Mouse (Mus musculus): ENCODE data around the gene Dlg1. TPM values are rescaled to one million over a fixed set of nuclear protein-coding genes. Genes with fewer than 3 reads are reported as not detected.

The Dlg1 gene
- total and polyA plus RNA-seq, 2 experiments from 2014 or later, result 7.5 to 17.9 TPM

- DNase-seq (ENCODE audit: low spot score) (no peak), ATAC-seq (ENCODE audit: insufficient read depth, low read depth) (no peak)
- no peaks in the 10 kb centered on the region for H3K4me1 ChIP-seq (ENCODE audit: control insufficient read depth, insufficient read depth)
- 88% methylated on average over 10 of the region's 10 CpGs for WGBS
- H3K27ac ChIP-seq (ENCODE audit: low read depth), result no peak overlapping the region
- H3K4me2 ChIP-seq (ENCODE audit: low read depth, low read length), result no peak overlapping the region
- no peaks in the 10 kb centered on the region for H3K27me3 ChIP-seq (ENCODE audit: control insufficient read depth, insufficient read depth, low read length)
- H3K9me3 ChIP-seq (replicated peaks; ENCODE audit: control insufficient read depth, low read length), result no peaks in the 10 kb centered on the region
- no peak overlapping the region for H3K4me3 ChIP-seq (ENCODE audit: low read depth, low read length)
- no peak for TF ChIP-seq CTCF (IDR thresholded peaks at IDR 0.05; ENCODE audit: low read depth)
- no peak for TF ChIP-seq EP300 (IDR thresholded peaks at IDR 0.05; ENCODE audit: low read depth)
- 0 out of 2 replicates have a peak, but pooled peaks cover 19% of the 10 kb centered on the region for H3K36me3 ChIP-seq (replicated peaks; ENCODE audit: control insufficient read depth, insufficient read depth, low read length)
- no peak overlapping the region for H3K9ac ChIP-seq (replicated peaks; ENCODE audit: low read depth, low read length)
Observed at GRCm38 (mm10) chr16:31846763-31847162, 183.5 kb downstream of the Dlg1 start.

- Histone ChIP-seq H3K4me2 (ENCODE audit: low read depth, low read length) (no peak overlapping the region), H3K9ac (replicated peaks; ENCODE audit: low read depth, low read length) (no peak overlapping the region), H3K27ac (ENCODE audit: low read depth) (no peak overlapping the region), H3K4me1 (ENCODE audit: control insufficient read depth, insufficient read depth) (no peaks in the 10 kb centered on the region), H3K4me3 (ENCODE audit: low read depth, low read length) (no peak overlapping the region), H3K27me3 (ENCODE audit: control insufficient read depth, insufficient read depth, low read length) (no peaks in the 10 kb centered on the region), H3K9me3 (replicated peaks; ENCODE audit: control insufficient read depth, low read length) (peaks cover 5% of the 10 kb centered on the region; the same call in 1 of the 2 replicates), H3K36me3 (replicated peaks; ENCODE audit: control insufficient read depth, insufficient read depth, low read length) (peaks cover 71% of the 10 kb centered on the region)
- 82% methylated on average over 5 of the region's 5 CpGs for WGBS
- TF ChIP-seq CTCF (IDR thresholded peaks at IDR 0.05; ENCODE audit: low read depth), result no peak
- TF ChIP-seq EP300 (IDR thresholded peaks at IDR 0.05; ENCODE audit: low read depth), result no peak
- no peak for ATAC-seq (ENCODE audit: insufficient read depth, low read depth)
- DNase-seq (ENCODE audit: low spot score), result no peak
Observed at GRCm38 (mm10) chr16:31863920-31864319, 200.7 kb downstream of the Dlg1 start.

GRCm38 (mm10) chr16:31865242-31865641 lies 202.0 kb downstream of the Dlg1 start:
- DNase-seq (ENCODE audit: low spot score), result no peak

GRCm38 (mm10) chr16:31866911-31867310 lies 203.7 kb downstream of the Dlg1 start:
- ATAC-seq (ENCODE audit: insufficient read depth, low read depth) (no peak), DNase-seq (ENCODE audit: low spot score) (no peak)
- no peak overlapping the region for H3K27ac ChIP-seq (ENCODE audit: low read depth)
- no peaks in the 10 kb centered on the region for H3K27me3 ChIP-seq (ENCODE audit: control insufficient read depth, insufficient read depth, low read length)
- H3K4me3 ChIP-seq (ENCODE audit: low read depth, low read length), result no peak overlapping the region
- H3K4me1 ChIP-seq (ENCODE audit: control insufficient read depth, insufficient read depth), result no peaks in the 10 kb centered on the region
- TF ChIP-seq CTCF (IDR thresholded peaks at IDR 0.05; ENCODE audit: low read depth), result no peak
- TF ChIP-seq EP300 (IDR thresholded peaks at IDR 0.05; ENCODE audit: low read depth), result no peak
- H3K4me2 ChIP-seq (ENCODE audit: low read depth, low read length), result no peak overlapping the region
- H3K9me3 ChIP-seq (replicated peaks; ENCODE audit: control insufficient read depth, low read length), result no peaks in the 10 kb centered on the region
- no peak overlapping the region for H3K9ac ChIP-seq (replicated peaks; ENCODE audit: low read depth, low read length)
- 83% methylated on average over 3 of the region's 3 CpGs for WGBS
- peaks cover 58% of the 10 kb centered on the region for H3K36me3 ChIP-seq (replicated peaks; ENCODE audit: control insufficient read depth, insufficient read depth, low read length)

More at GRCm38 (mm10) chr16:31865242-31865641, 202.0 kb downstream of the Dlg1 start:
- H3K4me2 ChIP-seq (ENCODE audit: low read depth, low read length), result no peak overlapping the region
- 79% methylated on average over 3 of the region's 3 CpGs for WGBS
- peaks cover 61% of the 10 kb centered on the region for H3K36me3 ChIP-seq (replicated peaks; ENCODE audit: control insufficient read depth, insufficient read depth, low read length)
- H3K4me1 ChIP-seq (ENCODE audit: control insufficient read depth, insufficient read depth), result no peaks in the 10 kb centered on the region
- no peaks in the 10 kb centered on the region for H3K27me3 ChIP-seq (ENCODE audit: control insufficient read depth, insufficient read depth, low read length)
- H3K9me3 ChIP-seq (replicated peaks; ENCODE audit: control insufficient read depth, low read length), result peaks cover 5% of the 10 kb centered on the region; the same call in 1 of the 2 replicates
- TF ChIP-seq EP300 (IDR thresholded peaks at IDR 0.05; ENCODE audit: low read depth) (no peak), CTCF (IDR thresholded peaks at IDR 0.05; ENCODE audit: low read depth) (no peak)
- no peak overlapping the region for H3K27ac ChIP-seq (ENCODE audit: low read depth)
- no peak for ATAC-seq (ENCODE audit: insufficient read depth, low read depth)
- no peak overlapping the region for H3K4me3 ChIP-seq (ENCODE audit: low read depth, low read length)
- no peak overlapping the region for H3K9ac ChIP-seq (replicated peaks; ENCODE audit: low read depth, low read length)

GRCm38 (mm10) chr16:31867736-31868135 lies 204.5 kb downstream of the Dlg1 start:
- no peak for DNase-seq (ENCODE audit: low spot score)
- Histone ChIP-seq H3K4me3 (ENCODE audit: low read depth, low read length) (no peak overlapping the region), H3K27me3 (ENCODE audit: control insufficient read depth, insufficient read depth, low read length) (no peaks in the 10 kb centered on the region), H3K4me1 (ENCODE audit: control insufficient read depth, insufficient read depth) (no peaks in the 10 kb centered on the region), H3K9ac (replicated peaks; ENCODE audit: low read depth, low read length) (no peak overlapping the region), H3K36me3 (replicated peaks; ENCODE audit: control insufficient read depth, insufficient read depth, low read length) (peaks cover 57% of the 10 kb centered on the region), H3K9me3 (replicated peaks; ENCODE audit: control insufficient read depth, low read length) (no peaks in the 10 kb centered on the region), H3K27ac (ENCODE audit: low read depth) (no peak overlapping the region), H3K4me2 (ENCODE audit: low read depth, low read length) (no peak overlapping the region)
- no peak for ATAC-seq (ENCODE audit: insufficient read depth, low read depth)
- no peak for TF ChIP-seq EP300 (IDR thresholded peaks at IDR 0.05; ENCODE audit: low read depth)
- no peak for TF ChIP-seq CTCF (IDR thresholded peaks at IDR 0.05; ENCODE audit: low read depth)
- 56% methylated on average over 4 of the region's 4 CpGs for WGBS

GRCm38 (mm10) chr16:31873721-31874120 lies 210.5 kb downstream of the Dlg1 start:
- no peaks in the 10 kb centered on the region for H3K9me3 ChIP-seq (replicated peaks; ENCODE audit: control insufficient read depth, low read length)

More at GRCm38 (mm10) chr16:31873721-31874120, 210.5 kb downstream of the Dlg1 start:
- ATAC-seq (ENCODE audit: insufficient read depth, low read depth) (no peak), DNase-seq (ENCODE audit: low spot score) (no peak)
- H3K36me3 ChIP-seq (replicated peaks; ENCODE audit: control insufficient read depth, insufficient read depth, low read length), result peaks cover 26% of the 10 kb centered on the region
- H3K27me3 ChIP-seq (ENCODE audit: control insufficient read depth, insufficient read depth, low read length), result no peaks in the 10 kb centered on the region
- 90% methylated on average over 8 of the region's 8 CpGs for WGBS
- TF ChIP-seq EP300 (IDR thresholded peaks at IDR 0.05; ENCODE audit: low read depth) (no peak), CTCF (IDR thresholded peaks at IDR 0.05; ENCODE audit: low read depth) (no peak)
- no peak overlapping the region for H3K4me2 ChIP-seq (ENCODE audit: low read depth, low read length)
- no peak overlapping the region for H3K4me3 ChIP-seq (ENCODE audit: low read depth, low read length)
- no peaks in the 10 kb centered on the region for H3K4me1 ChIP-seq (ENCODE audit: control insufficient read depth, insufficient read depth)
- H3K27ac ChIP-seq (ENCODE audit: low read depth), result no peak overlapping the region
- no peak overlapping the region for H3K9ac ChIP-seq (replicated peaks; ENCODE audit: low read depth, low read length)

All from heart, postnatal 0 days (tissue).